Mouse (Mus musculus) layer of hippocampus, postnatal 36 days (tissue): ENCODE measurements around the gene Sf3a2. TPM values are rescaled to one million over a fixed set of nuclear protein-coding genes. Genes with fewer than 3 reads are reported as not detected.
"Not testable (repeated sequence)": the region's sequence is repeated elsewhere in the genome, so short reads cannot be mapped to it uniquely, and the experiment has no call there.

Experiments
- DNase-seq, 2 experiments: peaks; one replicate each; pipeline ENCODE4 v3.0.0; 2022
- total RNA-seq, 2 experiments: library from RNA; stranded (reverse); gene quantifications; 2 replicates each; pipeline ENCODE4 v1.2.3; 2021

The Sf3a2 gene
- total RNA-seq, 2 experiments from 2014 or later: 43.8 to 47.1 TPM

- no peak for DNase-seq
These were observed 6.9 kb downstream of the Sf3a2 start, which contains the start of gene Amh for GRCm38 (mm10) chr10:80804916-80805315. TSS of gene Amh (plus strand) at chr10:80805243.

DNA sequence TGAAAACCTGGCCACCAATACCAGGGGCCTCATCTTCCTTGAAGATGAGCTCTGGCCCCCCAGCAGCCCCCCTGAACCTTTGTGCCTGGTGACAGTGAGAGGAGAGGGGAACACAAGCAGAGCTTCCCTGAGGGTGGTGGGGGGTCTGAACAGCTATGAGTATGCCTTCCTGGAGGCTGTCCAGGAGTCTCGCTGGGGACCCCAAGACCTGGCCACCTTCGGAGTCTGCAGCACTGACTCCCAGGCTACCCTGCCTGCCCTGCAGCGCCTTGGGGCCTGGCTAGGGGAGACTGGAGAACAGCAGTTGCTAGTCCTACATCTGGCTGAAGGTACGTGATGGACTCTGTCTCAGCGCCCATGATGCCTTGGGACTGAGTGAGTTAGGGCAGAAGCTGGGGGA is 7.3 kb downstream of the Sf3a2 start:
- DNase-seq: no peak

DNA sequence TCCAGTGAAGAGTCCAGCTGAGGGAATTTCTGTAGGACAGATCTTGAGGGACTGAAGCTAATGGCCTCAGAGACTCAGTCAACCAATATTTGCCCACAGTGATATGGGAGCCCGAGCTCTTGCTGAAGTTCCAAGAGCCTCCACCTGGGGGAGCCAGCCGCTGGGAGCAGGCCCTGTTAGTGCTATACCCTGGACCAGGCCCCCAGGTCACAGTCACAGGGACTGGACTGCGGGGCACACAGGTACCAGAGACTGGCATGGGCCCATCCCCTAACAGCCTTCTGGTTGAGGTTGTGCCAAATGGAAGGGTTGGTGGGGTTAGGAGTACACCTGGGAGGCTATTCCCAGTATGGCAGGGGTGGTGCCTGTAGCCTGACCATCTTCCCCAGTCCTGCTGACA is 7.9 kb downstream of the Sf3a2 start:
- peak; percentile 73 to 75 for DNase-seq

DNA sequence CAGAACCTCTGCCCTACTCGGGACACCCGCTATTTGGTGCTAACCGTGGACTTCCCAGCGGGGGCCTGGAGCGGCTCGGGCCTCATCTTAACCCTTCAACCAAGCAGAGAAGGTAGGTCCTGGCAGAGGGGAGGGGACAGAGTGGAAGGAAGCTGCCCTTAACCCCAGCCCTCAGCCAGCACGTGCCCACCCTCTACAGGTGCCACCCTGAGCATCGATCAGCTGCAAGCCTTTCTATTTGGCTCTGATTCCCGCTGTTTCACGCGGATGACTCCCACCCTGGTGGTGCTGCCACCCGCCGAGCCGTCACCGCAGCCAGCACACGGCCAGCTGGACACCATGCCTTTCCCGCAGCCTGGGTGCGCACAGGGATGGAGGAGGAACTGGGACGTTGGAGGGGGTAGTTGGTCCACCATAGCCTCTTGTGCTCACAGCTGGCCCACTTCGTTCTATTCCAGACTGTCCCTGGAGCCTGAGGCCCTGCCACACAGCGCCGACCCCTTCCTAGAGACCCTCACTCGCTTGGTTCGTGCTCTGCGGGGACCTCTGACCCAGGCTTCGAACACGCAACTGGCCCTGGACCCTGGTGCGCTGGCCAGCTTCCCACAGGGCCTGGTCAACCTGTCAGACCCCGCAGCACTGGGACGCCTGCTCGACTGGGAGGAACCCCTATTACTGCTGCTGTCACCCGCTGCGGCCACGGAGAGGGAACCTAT is 8.5 kb downstream of the Sf3a2 start:
- no peak for DNase-seq

DNA sequence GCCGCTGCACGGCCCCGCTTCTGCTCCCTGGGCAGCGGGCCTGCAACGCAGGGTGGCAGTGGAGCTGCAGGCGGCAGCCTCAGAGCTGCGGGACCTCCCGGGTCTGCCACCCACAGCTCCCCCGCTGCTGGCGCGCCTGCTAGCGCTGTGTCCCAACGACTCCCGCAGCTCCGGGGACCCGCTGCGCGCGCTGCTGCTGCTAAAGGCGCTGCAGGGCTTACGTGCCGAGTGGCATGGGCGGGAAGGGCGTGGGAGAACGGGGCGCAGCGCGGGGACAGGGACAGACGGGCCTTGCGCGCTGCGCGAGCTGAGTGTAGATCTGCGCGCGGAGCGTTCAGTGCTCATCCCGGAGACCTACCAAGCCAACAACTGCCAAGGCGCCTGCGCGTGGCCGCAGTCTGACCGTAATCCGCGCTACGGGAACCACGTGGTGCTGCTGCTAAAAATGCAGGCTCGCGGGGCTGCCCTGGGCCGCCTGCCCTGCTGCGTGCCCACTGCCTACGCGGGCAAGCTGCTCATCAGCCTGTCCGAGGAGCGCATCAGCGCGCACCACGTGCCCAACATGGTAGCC is 9.1 kb downstream of the Sf3a2 start:
- peak; percentile 87 to 89 for DNase-seq

- peak in 1 of 2 experiments; percentile 34 for DNase-seq
These were observed 10.3 kb downstream of the Sf3a2 start for GRCm38 (mm10) chr10:80808099-80808984.

- DNase-seq: peak in 1 of 2 experiments; percentile 21
These were observed 11.1 kb downstream of the Sf3a2 start for GRCm38 (mm10) chr10:80808985-80809632.

GRCm38 (mm10) chr10:80810084-80810483 is 12.1 kb downstream of the Sf3a2 start:
- no peak for DNase-seq

DNA sequence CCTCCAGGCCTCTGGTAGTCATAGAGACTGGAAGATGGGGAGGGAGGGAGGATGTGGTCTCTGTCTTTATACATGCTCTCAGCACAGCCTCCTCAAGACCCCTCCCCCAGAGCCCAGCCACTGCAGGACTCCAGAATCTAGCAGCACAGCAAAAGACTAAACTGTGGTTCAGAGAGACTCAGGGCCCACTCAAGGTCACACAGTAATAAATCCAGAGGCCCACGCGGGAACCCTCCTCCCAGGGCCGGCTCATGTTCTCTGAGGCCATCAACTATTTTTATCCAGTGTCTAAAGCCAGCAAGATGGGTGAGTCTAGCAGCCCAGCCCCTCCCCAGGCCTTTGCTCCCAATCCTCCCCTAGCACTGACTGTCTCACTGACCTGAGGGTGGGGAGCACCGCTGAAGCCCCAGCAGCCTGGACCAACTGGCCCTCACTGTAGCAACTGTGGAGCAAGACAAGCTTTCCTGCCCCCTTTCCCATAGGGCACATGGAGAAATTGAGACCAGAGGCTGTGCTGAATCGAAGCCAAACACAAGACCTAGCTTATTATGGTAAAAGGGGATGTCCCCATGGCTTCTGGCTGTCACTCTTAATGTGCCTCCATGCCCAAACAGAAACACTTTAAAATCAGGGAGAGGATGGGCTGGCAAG is 14.5 kb downstream of the Sf3a2 start:
- DNase-seq: no peak

GRCm38 (mm10) chr10:80813366-80813765 is 15.4 kb downstream of the Sf3a2 start, which contains the start of gene Jsrp1:
TSS of gene Jsrp1 (minus strand) at chr10:80813498.
- DNase-seq: no peak

DNA sequence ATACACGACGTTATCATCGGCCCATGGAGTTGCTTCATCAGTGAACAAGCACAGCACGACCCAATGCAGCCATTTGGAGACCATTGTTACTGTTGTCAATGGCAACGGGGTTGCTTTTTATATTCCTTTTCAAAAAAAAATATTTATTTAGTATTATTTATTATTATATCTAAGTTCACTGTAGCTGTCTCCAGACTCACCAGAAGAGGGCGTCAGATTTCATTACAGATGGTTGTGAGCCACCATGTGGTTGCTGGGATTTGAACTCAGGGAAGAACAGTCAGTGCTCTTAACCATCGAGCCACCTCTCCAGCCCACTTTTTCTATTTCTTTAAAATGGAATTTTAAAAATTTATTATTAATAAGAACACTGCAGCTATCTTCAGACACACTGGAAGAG is 16.8 kb downstream of the Sf3a2 start:
- DNase-seq: no peak

DNA sequence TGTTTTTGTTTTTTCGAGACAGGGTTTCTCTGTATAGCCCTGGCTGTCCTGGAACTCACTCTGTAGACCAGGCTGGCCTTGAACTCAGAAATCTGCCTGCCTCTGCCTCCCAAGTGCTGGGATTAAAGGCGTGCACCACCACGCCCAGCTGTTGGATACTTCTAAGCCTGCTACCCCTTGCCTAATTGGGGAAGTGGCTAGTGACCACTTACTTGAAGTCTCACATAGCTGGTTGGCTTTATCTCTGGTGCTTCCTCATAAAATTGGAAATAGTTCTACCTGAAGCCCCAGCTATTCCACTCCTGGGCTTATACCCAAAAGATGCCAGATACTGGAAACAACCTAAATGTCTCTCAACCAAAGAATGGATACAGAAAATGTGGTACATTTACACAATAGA is 18.3 kb downstream of the Sf3a2 start:
- DNase-seq: not testable (repeated sequence)

GRCm38 (mm10) chr10:80817164-80817563 is 19.2 kb downstream of the Sf3a2 start:
- DNase-seq: no peak

- not testable (repeated sequence) for DNase-seq
These were observed 20.0 kb downstream of the Sf3a2 start for GRCm38 (mm10) chr10:80817955-80818354.

DNA sequence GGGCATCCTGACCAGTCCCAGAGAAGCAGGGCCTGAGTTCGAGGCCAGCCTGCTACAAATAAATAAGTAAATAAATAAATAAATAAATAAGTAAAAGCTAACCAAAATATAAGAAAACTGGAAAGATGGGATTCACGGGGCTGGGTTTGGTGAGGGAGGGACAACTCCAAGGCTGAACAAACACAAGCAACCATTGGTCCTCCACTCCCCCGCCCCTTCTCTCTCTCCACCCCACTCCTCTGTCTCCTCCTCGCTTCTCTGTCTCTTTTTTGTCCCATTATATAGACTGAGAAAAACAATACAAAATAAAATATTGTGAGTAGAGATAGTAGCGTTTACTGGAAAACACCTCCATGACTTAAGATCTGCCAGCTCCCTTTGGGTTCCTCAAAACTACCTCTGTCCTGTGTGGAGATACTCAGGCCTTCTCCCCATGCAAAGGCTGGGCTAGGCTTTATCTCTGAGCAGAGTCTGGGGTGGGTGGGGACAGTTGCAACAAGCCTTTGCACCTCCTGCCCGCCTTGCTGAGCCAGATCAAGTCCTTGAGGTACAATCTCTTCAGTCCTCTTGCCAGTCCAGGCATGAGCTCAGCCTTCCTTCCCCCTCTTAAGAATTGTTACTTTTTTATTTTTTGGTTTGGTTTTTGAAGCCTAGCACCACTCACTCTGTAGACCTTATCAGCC is 20.7 kb downstream of the Sf3a2 start:
- DNase-seq: no peak

- DNase-seq: no peak
These were observed 21.4 kb downstream of the Sf3a2 start for GRCm38 (mm10) chr10:80819406-80819805.

GRCm38 (mm10) chr10:80821991-80822390 is 24.0 kb downstream of the Sf3a2 start:
- no peak for DNase-seq

GRCm38 (mm10) chr10:80822528-80822927 is 24.5 kb downstream of the Sf3a2 start:
- DNase-seq: no peak

DNA sequence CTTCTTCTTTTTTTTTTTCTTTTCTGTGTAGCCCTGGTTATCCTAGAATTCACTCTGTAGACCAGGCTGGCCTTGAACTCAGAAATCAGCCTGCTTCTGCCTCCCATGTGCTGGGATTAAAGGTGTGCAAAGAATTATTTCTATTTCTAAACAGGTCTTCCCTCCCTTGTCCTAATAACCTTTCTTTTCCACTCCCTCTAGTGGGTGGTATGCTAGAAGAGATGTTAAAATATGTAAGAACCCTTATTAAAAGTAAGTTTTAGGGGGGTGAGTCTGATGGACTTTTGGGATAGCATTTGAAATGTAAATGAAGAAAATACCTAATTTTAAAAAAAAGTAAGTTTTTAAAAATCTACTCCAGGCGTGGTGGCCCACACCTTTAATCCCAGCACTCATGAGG is 25.3 kb downstream of the Sf3a2 start:
- DNase-seq: no peak

GRCm38 (mm10) chr10:80823847-80824643 is 26.0 kb downstream of the Sf3a2 start:
- no peak for DNase-seq

GRCm38 (mm10) chr10:80824827-80825226 is 26.8 kb downstream of the Sf3a2 start:
- DNase-seq: no peak
